Mouse (Mus musculus) layer of hippocampus, postnatal 25 days (tissue): Measurements from ENCODE around the gene Gm20662. TPM values are rescaled to one million over a fixed set of nuclear protein-coding genes. Genes with fewer than 3 reads are reported as not detected.

ENCODE experiments used
- DNase-seq, 2 experiments: peaks; one replicate each; pipeline ENCODE4 v3.0.0; 2022; ENCODE audit warnings: mixed read lengths in 2 of 2, low spot score in 1 of 2; ENCODE audit errors: extremely low spot score in 1 of 2
- total RNA-seq, 2 experiments: library from RNA; stranded (reverse); gene quantifications; 2 replicates each; pipeline ENCODE4 v1.2.3; 2021

The Gm20662 gene
- total RNA-seq, 2 experiments from 2014 or later: 3.5 TPM; not detected in 1

DNA sequence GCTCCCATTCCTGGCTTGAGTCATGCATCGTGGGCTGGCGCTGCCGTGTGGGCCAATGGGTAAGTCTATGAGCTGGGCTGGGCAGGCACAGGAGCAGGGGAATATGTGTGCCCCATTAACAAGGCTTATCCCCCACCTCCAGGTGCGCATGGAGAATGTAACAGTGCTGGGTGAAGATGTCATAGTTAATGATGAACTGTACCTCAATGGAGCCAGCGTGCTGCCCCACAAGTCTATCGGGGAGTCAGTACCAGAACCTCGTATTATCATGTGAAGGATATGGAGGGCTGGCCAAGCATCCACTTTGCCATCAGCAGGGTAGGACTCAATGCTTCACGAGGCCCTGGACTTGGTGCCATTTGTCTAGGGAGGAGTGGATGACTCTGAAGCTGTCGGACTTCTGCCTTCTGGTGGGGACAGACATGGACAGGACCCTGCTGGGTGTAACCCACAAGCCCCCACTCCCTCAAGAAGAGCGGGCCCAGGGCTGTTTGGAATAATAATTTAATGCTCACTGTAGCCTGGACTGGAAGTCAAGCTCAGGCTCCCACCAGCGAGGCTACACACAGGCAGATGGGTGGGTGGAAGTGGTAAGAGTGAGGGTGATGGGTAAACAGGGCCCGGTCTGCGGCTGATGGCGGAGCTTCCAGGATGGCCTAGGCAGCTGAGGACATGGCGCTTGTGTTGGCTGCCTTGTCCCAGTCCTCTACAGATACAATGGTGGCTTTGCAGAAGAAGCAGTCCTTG, 55.2 kb downstream of the Gm20662 start:
- DNase-seq: no peak

DNA sequence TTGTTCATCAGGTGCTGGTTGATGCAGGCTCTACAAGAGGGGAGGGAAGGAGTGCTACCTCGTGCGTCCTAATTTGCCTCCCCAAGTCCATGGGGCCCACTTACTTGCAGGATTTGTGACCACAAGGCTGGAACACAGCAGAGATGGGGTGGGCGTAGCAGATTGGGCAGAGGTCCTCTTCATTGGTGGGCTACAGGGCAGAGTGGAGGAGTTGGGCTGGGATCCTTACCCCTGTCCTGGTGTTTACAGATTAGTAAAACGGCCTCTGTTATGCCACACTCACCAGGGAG, 55.7 kb downstream of the Gm20662 start:
- no peak for DNase-seq

- DNase-seq: no peak
Observed at GRCm38 (mm10) chr9:108052411-108052810, 56.3 kb downstream of the Gm20662 start.

- DNase-seq: peak; percentile 93 to 98
Observed at GRCm38 (mm10) chr9:108052885-108053664, 56.9 kb downstream of the Gm20662 start, which contains the start of gene Amigo3. Gene Amigo3, plus strand, starts transcription at chr9:108053159.

GRCm38 (mm10) chr9:108053665-108054225, 57.6 kb downstream of the Gm20662 start:
- no peak for DNase-seq

- no peak for DNase-seq
Observed at GRCm38 (mm10) chr9:108054331-108055040, 58.3 kb downstream of the Gm20662 start.

DNA sequence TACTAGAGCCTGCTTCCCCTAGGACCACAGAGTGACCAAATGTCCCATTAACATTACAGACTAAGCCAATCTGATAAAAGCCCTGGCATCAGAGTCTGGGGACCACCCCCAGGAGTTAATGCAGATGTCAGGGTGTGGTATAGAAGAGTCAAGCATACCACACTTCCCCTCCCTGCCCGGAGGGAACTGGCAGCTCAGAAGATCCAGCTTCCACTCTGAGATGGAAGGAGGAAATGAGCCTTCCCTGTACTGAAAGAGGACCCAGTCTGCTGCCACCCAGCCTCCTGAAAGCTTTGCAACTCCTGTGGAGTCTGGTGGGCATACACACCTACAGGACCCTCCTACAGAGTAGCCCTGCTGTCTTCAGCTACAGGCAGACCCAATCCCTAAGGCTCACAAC, 58.9 kb downstream of the Gm20662 start:
- DNase-seq: no peak

GRCm38 (mm10) chr9:108055661-108056237, 59.6 kb downstream of the Gm20662 start:
- no peak for DNase-seq

DNA sequence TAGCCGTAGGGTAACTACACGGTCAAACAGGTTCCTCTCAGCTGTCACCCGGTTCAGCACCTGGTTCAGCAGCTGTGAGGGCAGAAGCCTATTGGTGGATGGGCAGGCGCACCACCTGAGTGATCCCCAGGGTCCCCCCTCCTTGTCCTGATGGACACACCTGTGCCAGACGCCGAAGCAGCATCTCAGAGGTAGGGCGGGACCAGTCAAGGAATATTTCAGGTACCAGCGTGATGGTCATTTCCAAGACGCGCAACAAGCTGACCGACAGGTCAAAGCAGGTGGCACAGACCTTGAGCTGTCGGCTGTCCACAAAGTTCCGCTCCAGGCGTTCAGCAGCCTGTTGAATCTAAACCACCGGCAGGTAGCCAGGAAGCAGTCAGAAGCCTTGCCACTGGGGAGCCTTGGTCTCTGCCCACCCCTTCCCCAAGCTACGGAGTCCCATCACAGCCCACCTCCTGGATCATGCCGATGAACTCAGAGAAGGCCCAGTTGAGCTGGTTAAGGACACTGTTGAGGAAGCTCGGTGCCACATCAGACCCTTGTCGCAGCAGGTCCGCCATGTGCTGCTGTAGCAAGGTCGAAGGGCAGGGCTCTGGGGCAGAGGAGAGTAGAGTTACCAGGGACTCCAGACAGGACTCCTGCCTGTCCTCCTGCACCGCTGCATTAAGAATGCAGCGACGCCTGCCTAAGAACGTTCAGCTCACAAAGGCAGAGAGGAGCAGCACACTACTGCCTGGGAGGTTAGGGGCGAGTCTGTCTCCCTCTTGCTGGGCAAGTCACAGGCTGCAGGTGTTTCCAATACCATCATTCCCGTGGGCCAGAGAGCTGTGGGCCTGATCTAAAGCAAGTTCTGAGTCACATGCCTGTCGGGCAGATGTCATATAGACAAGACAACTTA, 60.5 kb downstream of the Gm20662 start:
- no peak for DNase-seq

DNA sequence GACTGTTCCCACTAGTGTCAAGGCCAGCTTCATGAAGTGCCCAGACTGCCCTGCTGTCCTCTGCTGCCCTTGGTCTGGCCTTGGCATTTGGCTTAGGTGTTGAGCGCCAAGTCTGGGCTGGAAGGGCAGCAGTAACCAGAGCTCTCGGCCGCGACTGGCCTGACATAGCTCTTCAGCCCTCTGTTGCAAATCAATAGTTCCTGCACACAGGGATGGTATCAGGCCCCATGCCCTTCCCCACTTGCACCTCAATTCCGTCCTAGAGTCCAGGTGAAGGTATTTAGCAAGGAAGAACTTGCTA, 61.1 kb downstream of the Gm20662 start:
- no peak for DNase-seq

GRCm38 (mm10) chr9:108058291-108058690, 62.1 kb downstream of the Gm20662 start:
- DNase-seq: no peak

- no peak for DNase-seq
Observed at GRCm38 (mm10) chr9:108062142-108062541, 66.0 kb downstream of the Gm20662 start.

DNA sequence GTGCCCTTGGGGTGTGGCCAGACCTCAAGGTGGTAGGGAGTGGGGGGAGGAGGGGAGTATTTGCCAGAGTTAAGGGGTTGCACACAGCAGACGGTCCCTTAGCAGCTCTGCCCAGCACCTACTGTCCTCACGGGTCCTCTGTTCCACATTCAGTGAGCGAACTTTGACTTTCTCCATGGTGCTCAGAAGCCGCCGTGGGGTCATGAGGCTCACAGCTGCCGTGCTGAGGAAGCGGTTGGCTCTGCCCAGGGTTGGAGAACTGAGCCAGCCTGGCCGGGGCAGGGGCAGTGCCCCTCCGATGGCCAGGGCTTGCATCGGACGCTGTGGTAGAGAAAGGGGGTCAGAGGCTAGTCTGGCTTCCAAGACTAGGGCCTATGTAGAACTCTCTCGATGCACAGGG, 67.2 kb downstream of the Gm20662 start:
- DNase-seq: no peak

DNA sequence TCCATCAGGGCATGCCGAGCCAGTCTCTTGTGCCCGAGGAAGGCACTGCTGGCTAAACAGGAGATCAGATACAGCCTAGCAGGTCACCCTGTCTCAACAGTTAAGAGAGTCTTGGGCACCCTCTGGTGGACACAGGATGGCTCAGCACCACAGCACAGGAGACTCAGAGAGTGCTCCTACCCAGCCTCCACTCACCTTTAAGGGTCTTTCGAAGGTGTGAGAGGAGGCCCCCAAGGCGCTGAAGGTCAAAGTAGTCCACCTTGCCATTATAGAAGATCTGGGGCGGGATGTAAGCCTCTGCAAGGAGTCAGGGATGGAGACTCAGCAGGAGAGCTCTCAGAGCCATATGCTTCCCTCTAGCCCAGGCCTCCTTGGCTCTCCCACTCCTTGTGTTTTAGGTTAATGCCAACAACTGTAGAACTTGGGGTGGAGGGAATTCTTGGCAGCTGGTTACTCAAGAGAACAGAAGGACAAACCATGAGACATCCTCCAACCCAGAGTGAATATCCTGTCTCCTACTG, 69.4 kb downstream of the Gm20662 start:
- DNase-seq: peak in 1 of 2 experiments; percentile 64

- no peak for DNase-seq
Observed at GRCm38 (mm10) chr9:108067199-108067598, 71.0 kb downstream of the Gm20662 start.

DNA sequence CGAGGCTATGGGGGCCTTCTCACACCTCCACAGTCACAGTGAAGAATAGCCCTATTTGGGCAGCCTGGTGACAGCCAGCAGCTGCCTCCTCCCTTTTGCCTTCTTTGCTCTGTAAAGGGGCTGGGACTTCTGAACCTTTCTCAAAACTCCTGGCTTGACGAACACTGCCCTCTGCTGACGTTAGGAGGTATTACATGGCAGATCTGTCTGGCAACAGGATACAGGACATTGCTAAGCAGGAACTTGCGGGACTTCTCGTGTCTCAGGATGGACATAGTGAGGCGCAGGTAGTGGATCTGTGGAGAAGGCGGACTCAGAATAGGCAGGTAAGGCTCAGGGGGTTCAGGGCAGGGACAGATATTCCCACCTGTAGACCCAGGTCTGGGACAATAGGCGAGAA, 71.8 kb downstream of the Gm20662 start:
- DNase-seq: peak; percentile 77 to 89

DNA sequence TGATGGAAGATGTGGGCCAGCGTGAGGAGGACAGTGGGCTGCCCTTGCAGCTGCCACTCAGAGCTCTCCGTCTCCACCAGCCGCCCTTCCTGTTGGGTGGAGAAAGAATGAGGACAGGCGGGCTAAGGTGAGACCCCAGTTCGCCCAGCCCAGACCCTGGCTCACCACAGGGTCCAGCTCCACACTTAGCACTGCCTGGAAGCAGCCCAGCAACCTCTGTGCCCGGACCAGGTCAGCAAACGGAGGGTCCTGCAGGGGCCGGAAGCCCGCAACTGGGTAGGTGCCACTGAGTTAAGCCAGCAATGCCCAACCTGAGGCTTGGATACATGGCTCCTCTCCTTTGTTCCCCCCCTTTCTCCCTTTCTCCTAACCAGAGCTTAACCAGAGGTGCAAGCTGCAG, 72.9 kb downstream of the Gm20662 start:
- DNase-seq: no peak

DNA sequence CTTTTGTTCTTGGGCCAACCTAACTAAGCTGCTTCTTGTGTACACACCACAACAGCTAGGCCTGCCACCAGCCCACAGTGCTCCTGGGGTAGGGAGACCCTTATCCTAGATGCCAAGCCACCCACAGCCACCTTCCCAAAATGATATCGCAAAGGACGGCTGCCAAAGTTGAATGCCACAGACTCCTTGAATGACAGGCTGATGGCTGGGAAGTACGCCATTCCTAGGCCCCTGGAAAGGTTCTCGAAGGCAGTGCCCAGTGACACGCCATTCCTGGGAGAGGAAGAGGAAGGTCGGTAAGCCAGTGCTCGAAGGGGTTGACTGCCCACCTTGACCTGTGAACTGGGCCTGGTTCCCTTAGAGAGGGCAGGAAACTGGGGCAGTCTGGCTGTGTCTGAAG, 73.4 kb downstream of the Gm20662 start:
- no peak for DNase-seq

DNA sequence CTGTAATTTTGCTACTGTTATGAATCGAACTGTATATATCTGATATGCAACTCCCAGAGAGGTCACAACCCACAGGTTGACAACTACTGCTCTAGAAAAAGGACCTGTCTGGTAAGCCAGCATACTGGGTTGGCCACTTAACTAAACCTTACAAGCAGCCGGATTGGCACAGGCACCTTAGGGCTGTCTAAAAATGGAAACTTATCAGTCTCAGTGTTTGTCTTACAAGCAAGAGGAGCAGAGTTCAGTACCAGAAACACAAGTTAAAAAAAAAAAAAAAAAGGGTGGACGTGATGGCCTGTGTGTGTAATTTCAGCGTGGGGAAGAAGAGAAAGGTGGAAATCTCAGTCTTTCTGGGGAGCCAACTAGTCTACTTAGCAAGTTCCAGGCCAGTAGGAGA, 75.7 kb downstream of the Gm20662 start:
- DNase-seq: no peak

GRCm38 (mm10) chr9:108072481-108072924, 76.4 kb downstream of the Gm20662 start:
- no peak for DNase-seq
